Mouse (Mus musculus) lung, postnatal 0 days (tissue): Measurements from ENCODE around the gene Cdca4.

Experiments
- CTCF ChIP-seq: IDR thresholded peaks from 2 replicates; pipeline ENCODE4 v1.5.1; 2016; ENCODE audit warnings: antibody characterized with exemption, mild to moderate bottlenecking
- EP300 ChIP-seq: IDR thresholded peaks from 2 replicates; pipeline ENCODE4 v1.6.1; 2016; ENCODE audit warnings: antibody characterized with exemption, mild to moderate bottlenecking, control low read depth

DNA sequence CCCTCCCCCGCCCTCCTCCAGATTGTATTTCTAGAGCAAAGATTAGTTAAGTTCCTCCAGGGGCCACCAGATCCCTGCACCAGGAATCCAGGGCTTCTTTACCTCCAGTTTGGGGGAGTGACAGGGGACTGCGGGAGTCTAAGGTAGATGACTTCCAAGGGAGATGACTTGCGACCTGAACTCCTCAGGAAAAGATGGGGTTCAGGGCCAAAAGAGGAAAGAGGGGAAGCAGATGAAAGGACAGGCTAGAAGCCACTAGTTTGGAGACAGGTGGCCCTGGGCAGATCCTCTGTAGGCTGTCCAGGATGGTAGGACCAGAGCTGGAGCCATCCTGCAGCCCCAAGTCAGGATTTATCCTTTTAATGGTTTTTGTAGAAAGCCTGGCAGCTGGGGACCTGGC lies 26.3 kb downstream of the Cdca4 start:
- no peak for TF ChIP-seq CTCF
- no peak for TF ChIP-seq EP300
